20 mouse cellular contexts compared by ENCODE assay signal in genomic region chr17:27249073-27249472, GRCm38 (mm10). TPM values are rescaled to one million over a fixed set of nuclear protein-coding genes. Genes with fewer than 3 reads are reported as not detected.
A peak's percentile ranks its signal among the peaks of the same experiment; 100 is the strongest.
DNase-seq lines count a peak whose midpoint lies in the region; ATAC-seq and TF ChIP-seq lines count a peak whose summit lies in the region.
"Had no signal": no experiment of that assay in that cellular context is flagged by ENCODE, and none has a peak within 500 bp of the region (broad histone marks: within the 10 kb centered on the region; RNA-seq: fewer than 3 reads in every experiment).

No protein-coding gene starts in this region.

- no peaks in the 10 kb centered on the region for H3K4me1 ChIP-seq in E14TG2a.4 (replicated peaks; ENCODE audit: low read depth, low read length)
- 0 out of 2 replicates have a peak, but pooled peaks cover 2% of the 10 kb centered on the region for H3K4me1 ChIP-seq in midbrain, postnatal 0 days (ENCODE audit: insufficient read depth, low read length)

- WGBS in midbrain, postnatal 0 days = 65% methylated on average over 3 of the region's 3 CpGs

- no peak for TF ChIP-seq CTCF in E14TG2a.4 (conservative IDR thresholded peaks at IDR 0.05; ENCODE audit: low read length)
- TF ChIP-seq CTCF in midbrain, postnatal 0 days (IDR thresholded peaks at IDR 0.05) = no peak

- H3K27ac ChIP-seq in midbrain, postnatal 0 days (ENCODE audit: low read depth, low read length) = no peak overlapping the region
- H3K27ac ChIP-seq: embryonic facial prominence, embryonic 15.5 days; forebrain, embryonic 10.5 days; gastrocnemius, adult 2 months; hindbrain, embryonic 13.5 days; hindbrain, postnatal 0 days had no signal

- H3K4me3 ChIP-seq in E14TG2a.4 (replicated peaks; ENCODE audit: low read length) = peak overlapping the region; percentile 24; the same call in 1 of the 2 replicates
- no peak overlapping the region for H3K4me3 ChIP-seq in midbrain, postnatal 0 days (ENCODE audit: low read depth, low read length)
- H3K4me3 ChIP-seq: embryonic facial prominence, embryonic 15.5 days; erythroblast, embryonic 14.5 days; forebrain, embryonic 10.5 days; gastrocnemius, adult 2 months; hindbrain, embryonic 13.5 days had no signal

- no peak for ATAC-seq in midbrain, postnatal 0 days (ENCODE audit: low FRiP score)
- ATAC-seq: forebrain, embryonic 14.5 days; hindbrain, postnatal 0 days had no signal

- H3K27me3 ChIP-seq in E14TG2a.4 (ENCODE audit: insufficient read depth, low read length) = peaks cover 2% of the 10 kb centered on the region; the same call in 1 of the 2 replicates
- no peaks in the 10 kb centered on the region for H3K27me3 ChIP-seq in midbrain, postnatal 0 days (ENCODE audit: insufficient read depth, low read length)
- H3K27me3 ChIP-seq: embryonic facial prominence, embryonic 15.5 days had no signal

- no peak overlapping the region for H3K4me2 ChIP-seq in midbrain, postnatal 0 days (ENCODE audit: low read depth, low read length, poor library complexity, severe bottlenecking)
- H3K4me2 ChIP-seq: embryonic facial prominence, embryonic 15.5 days; hindbrain, embryonic 13.5 days had no signal

- peak; percentile 77 for DNase-seq in cerebellum, adult 11-12 months
- DNase-seq in cerebellum, adult 9-10 months = peak; percentile 80
- DNase-seq in cerebellum, postnatal 25 days = peak; percentile 85 to 89
- no peak for DNase-seq in layer of hippocampus, postnatal 10 days (ENCODE audit: low spot score in 2 of 2)
- no peak for DNase-seq in ovary, postnatal 36 days (ENCODE audit: low spot score)
- no peak for DNase-seq in midbrain, postnatal 0 days (ENCODE audit: low spot score)
- DNase-seq: adrenal gland, adult 8-10 months; adrenal gland, postnatal 36 days; embryo, embryonic 11 days; gastrocnemius, adult 2 months; gastrocnemius, postnatal 25 days; heart, postnatal 10 days; kidney, adult 11 months had no signal

- 0 out of 2 replicates have a peak, but pooled peaks cover 7% of the 10 kb centered on the region for H3K36me3 ChIP-seq in E14TG2a.4 (ENCODE audit: insufficient read depth, low read length)
- H3K36me3 ChIP-seq in midbrain, postnatal 0 days (ENCODE audit: insufficient read depth, low read length) = no peaks in the 10 kb centered on the region
- H3K36me3 ChIP-seq: embryonic facial prominence, embryonic 15.5 days; forebrain, embryonic 10.5 days; hindbrain, embryonic 13.5 days had no signal

- no peak overlapping the region for H3K9ac ChIP-seq in midbrain, postnatal 0 days (replicated peaks; ENCODE audit: low read length, poor library complexity, severe bottlenecking)
- H3K9ac ChIP-seq: embryonic facial prominence, embryonic 15.5 days; hindbrain, embryonic 13.5 days had no signal

- peaks cover 99% of the 10 kb centered on the region for H3K9me3 ChIP-seq in E14TG2a.4 (ENCODE audit: low read length)
- H3K9me3 ChIP-seq in midbrain, postnatal 0 days (ENCODE audit: low read length) = no peaks in the 10 kb centered on the region
- H3K9me3 ChIP-seq: embryonic facial prominence, embryonic 15.5 days; forebrain, embryonic 10.5 days; hindbrain, embryonic 13.5 days had no signal

RNA-seq across cellular contexts. Expression of gene Lemd2, which starts 44.8 kb away (rescaled TPM):
- total RNA-seq in layer of hippocampus, postnatal 10 days (2021) = 10 to 100 TPM; 48.4 to 56.2 TPM
- 85.7 and 94.3 TPM in 2 replicates for total RNA-seq in midbrain, postnatal 0 days (2014; rRNA removed)
- 18.4 and 20.6 TPM in 2 replicates for polyA plus RNA-seq in midbrain, postnatal 0 days (2015; fragmentation: Nextera tagmentation; extraction: Ambion mirVana)

Comparison
In these comparisons a context has a peak if more than half of its experiments do, and no peak if none do; other contexts are left out.
1. DNase-seq: peak in cerebellum, adult 11-12 months (single experiment), cerebellum, adult 9-10 months (single experiment) and cerebellum, postnatal 25 days (2 of 2); none in layer of hippocampus, postnatal 10 days (0 of 2), ovary, postnatal 36 days (single experiment) and midbrain, postnatal 0 days (single experiment).